Mouse (Mus musculus) kidney, embryonic 14.5 days (tissue): ENCODE measurements at regions not wholly inside any gene's neighbourhood (a gene's known extent, or its start where the extent isn't known, plus 50 kb on each side); places are given as distances from the start of the nearest gene placed in this dataset.

Experiments
- ATAC-seq: fragments of 200-750 bp; cut with Nextera tagmentation; 2 replicates; pipeline ENCODE4 v1.8.0; 2017; ENCODE audit warnings: moderate number of reproducible peaks, mild to moderate bottlenecking, moderate TSS enrichment, moderate library complexity; ENCODE audit not compliant: low FRiP score, low TSS enrichment
- H3K27ac ChIP-seq: fragments of 300-500 bp; sonication (generic); 2 replicates; pipeline ENCODE4 v1.5.1; 2014; ENCODE audit warnings: low read depth, mild to moderate bottlenecking, low read length, moderate library complexity, mixed read lengths
- H3K27me3 ChIP-seq: fragments of 300-500 bp; sonication (generic); 2 replicates; pipeline ENCODE4 v1.6.1; 2014; ENCODE audit warnings: mild to moderate bottlenecking, low read length; ENCODE audit not compliant: control insufficient read depth, insufficient read depth
- H3K36me3 ChIP-seq: fragments of 300-500 bp; sonication (generic); 2 replicates; pipeline ENCODE4 v1.6.1; 2014; ENCODE audit warnings: low read length, mixed read lengths; ENCODE audit not compliant: control insufficient read depth, insufficient read depth
- H3K4me1 ChIP-seq: fragments of 300-500 bp; sonication (generic); 2 replicates; pipeline ENCODE4 v1.6.1; 2014; ENCODE audit warnings: low read length, mixed read lengths; ENCODE audit not compliant: control insufficient read depth, insufficient read depth
- H3K4me2 ChIP-seq: fragments of 300-500 bp; sonication (generic); replicated peaks from 2 replicates; pipeline ENCODE4 v1.6.1; 2014; ENCODE audit warnings: low read depth, mild to moderate bottlenecking, low read length
- H3K4me3 ChIP-seq: fragments of 300-500 bp; sonication (generic); 2 replicates; pipeline ENCODE4 v1.5.1; 2014; ENCODE audit warnings: mild to moderate bottlenecking, low read length
- H3K9ac ChIP-seq: fragments of 300-500 bp; sonication (generic); 2 replicates; pipeline ENCODE4 v1.6.1; 2014; ENCODE audit warnings: low read depth, mild to moderate bottlenecking, low read length, moderate library complexity
- H3K9me3 ChIP-seq: fragments of 300-500 bp; sonication (generic); 2 replicates; pipeline ENCODE4 v1.6.1; 2016; ENCODE audit warnings: low read length; ENCODE audit not compliant: control insufficient read depth
- WGBS: fragments of 180-500 bp; shearing (Covaris S2); extraction: QIAGEN DNeasy Blood & Tissue Kit; methylation state at CpG from one replicate; pipeline ENCODE4 v1.1.7; 2014; 5-methylcytosine and 5-hydroxymethylcytosine counted together

DNA sequence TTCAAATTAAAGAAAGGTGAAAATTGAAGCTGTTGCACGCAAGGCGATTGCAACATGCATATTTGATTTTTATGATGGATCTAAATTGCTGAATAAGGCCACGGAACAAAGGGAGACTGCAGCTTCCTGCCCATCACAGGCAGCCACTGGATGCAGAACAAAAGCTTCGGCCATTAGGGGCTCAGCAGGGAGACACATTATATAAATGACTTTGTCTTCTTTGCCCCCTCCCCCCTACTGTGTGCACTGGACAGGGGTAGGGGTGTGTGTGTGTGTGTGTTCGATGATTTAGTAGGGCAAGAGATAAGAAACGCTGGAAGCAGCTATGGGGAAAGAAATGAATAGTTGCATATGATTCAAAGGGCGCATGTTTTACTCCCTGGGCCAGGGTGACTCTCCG lies 481.2 kb upstream of the Pmfbp1 start:
- Histone ChIP-seq H3K9me3 (no peaks in the 10 kb centered on the region), H3K9ac (no peak overlapping the region), H3K4me2 (no peak overlapping the region), H3K4me3 (no peak overlapping the region), H3K4me1 (no peaks in the 10 kb centered on the region), H3K36me3 (no peaks in the 10 kb centered on the region), H3K27ac (no peak overlapping the region), H3K27me3 (no peaks in the 10 kb centered on the region)
- ATAC-seq: no peak
- WGBS: 47% methylated on average over 8 of the region's 8 CpGs

DNA sequence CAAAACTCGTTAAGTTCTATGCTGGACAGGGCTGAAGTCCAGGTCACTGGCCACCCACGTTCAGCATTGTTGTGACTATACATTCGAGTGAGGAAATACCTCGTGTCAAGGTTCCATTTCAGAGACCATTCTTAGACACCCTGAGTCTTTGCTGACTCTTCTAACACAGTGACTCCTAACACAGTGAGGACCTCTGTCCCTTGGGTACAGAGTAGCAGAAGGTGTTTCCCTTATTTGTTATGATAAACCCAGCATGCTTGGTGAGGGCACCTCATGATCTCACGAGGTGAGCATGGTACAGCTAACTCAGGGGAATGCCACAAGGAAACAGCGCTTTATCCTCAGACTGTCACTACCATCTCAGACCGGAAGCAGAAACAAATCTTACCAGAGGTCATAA lies 480.2 kb upstream of the Pmfbp1 start:
- Histone ChIP-seq H3K27ac (no peak overlapping the region), H3K4me1 (no peaks in the 10 kb centered on the region), H3K27me3 (no peaks in the 10 kb centered on the region), H3K36me3 (no peaks in the 10 kb centered on the region), H3K4me2 (no peak overlapping the region), H3K9me3 (no peaks in the 10 kb centered on the region), H3K9ac (no peak overlapping the region), H3K4me3 (no peak overlapping the region)
- ATAC-seq: no peak
- 58% methylated on average over 7 of the region's 7 CpGs for WGBS

DNA sequence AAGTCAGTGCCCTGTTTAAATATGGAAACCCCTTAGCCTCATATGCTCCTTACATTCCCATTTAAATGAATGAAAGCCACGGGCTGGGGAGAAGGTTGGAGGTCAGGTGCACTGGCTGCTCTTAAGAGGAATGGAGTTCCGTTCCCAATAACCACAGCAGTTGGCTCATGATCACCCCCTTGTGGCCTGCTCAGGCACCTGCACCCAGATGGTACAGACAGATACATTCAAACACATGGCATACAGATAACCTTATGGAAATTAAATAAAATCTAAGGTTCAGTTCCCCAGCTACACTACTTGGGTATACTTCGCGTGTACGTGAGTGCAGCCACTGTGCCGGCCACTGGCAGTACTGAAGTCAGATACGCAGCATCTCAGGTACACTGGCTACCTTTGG lies 479.1 kb upstream of the Pmfbp1 start:
- ATAC-seq: no peak
- Histone ChIP-seq H3K9ac (no peak overlapping the region), H3K9me3 (no peaks in the 10 kb centered on the region), H3K36me3 (no peaks in the 10 kb centered on the region), H3K4me2 (no peak overlapping the region), H3K27me3 (no peaks in the 10 kb centered on the region), H3K27ac (no peak overlapping the region), H3K4me3 (no peak overlapping the region), H3K4me1 (no peaks in the 10 kb centered on the region)
- WGBS: 71% methylated on average over 7 of the region's 7 CpGs

DNA sequence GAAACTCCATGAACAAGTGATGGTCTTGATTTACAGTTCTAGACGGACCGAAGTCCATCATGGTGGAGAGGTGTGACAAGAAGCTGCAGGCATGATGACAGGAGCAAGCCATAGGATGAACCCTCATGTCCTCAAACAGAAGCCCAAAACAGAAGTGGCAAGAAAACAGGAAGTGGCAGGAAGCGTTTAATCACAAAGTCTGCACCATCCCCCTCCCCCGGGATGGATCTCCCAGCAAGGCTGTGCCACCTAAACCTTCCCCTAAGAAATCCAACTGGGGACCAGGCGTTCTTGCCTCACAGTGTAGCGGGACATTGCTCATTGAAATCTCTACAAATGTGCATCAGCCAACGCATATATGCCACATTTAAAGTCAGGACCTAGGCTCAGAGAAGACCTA lies 474.3 kb upstream of the Pmfbp1 start:
- H3K4me3 ChIP-seq: no peak overlapping the region
- no peaks in the 10 kb centered on the region for H3K36me3 ChIP-seq
- H3K4me2 ChIP-seq: no peak overlapping the region
- H3K9me3 ChIP-seq: no peaks in the 10 kb centered on the region
- no peak overlapping the region for H3K9ac ChIP-seq
- no peaks in the 10 kb centered on the region for H3K27me3 ChIP-seq
- no peaks in the 10 kb centered on the region for H3K4me1 ChIP-seq
- no peak for ATAC-seq
- no peak overlapping the region for H3K27ac ChIP-seq
- 78% methylated on average over 7 of the region's 7 CpGs for WGBS

DNA sequence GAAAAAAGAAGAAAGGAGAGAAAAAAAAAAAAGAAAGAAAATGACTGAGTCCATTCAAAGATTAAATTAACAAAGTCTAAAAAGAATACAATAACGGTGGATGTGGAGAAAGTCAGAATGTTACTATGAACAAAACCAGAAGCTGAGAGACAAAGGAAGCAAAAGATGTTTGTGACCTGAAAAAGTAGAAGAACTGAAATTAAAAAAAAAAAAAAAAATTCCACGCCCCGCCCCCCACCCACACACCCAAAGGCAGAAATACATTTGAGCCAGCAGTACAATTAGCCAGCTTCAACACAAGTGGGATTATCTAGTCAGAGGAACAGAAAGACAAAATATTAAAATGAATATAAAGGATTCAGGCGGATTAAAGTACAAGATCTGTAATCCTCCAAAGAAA lies 473.7 kb upstream of the Pmfbp1 start:
- Histone ChIP-seq H3K4me2 (no peak overlapping the region), H3K4me1 (no peaks in the 10 kb centered on the region), H3K9ac (no peak overlapping the region), H3K9me3 (no peaks in the 10 kb centered on the region), H3K36me3 (no peaks in the 10 kb centered on the region), H3K4me3 (no peak overlapping the region), H3K27me3 (no peaks in the 10 kb centered on the region), H3K27ac (no peak overlapping the region)
- ATAC-seq: no peak
- 91% methylated on average over 4 of the region's 4 CpGs for WGBS

DNA sequence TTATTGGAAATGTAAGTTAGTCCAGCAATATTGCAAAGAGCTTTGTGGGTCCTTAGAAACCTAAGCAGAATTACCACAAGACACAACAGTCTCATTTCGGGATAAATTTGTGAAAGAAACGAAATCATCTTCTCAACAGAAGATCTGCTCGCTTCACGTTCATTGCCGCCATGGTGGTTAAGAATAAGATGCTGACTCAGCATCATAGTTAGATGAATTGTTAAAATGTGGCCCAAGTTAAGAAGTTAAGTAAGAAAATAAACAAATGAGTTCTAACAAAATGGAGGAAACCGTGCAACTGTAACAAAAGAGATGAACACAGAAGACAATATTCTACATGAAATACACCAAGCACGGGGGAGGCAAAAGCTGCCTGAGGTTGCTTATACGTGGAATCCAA lies 465.9 kb upstream of the Pmfbp1 start:
- Histone ChIP-seq H3K36me3 (no peaks in the 10 kb centered on the region), H3K9me3 (no peaks in the 10 kb centered on the region), H3K27ac (no peak overlapping the region), H3K4me1 (no peaks in the 10 kb centered on the region), H3K4me2 (no peak overlapping the region), H3K27me3 (no peaks in the 10 kb centered on the region), H3K9ac (no peak overlapping the region), H3K4me3 (no peak overlapping the region)
- ATAC-seq: no peak
- 90% methylated on average over 8 of the region's 8 CpGs for whole genome bisulfite sequencing

DNA sequence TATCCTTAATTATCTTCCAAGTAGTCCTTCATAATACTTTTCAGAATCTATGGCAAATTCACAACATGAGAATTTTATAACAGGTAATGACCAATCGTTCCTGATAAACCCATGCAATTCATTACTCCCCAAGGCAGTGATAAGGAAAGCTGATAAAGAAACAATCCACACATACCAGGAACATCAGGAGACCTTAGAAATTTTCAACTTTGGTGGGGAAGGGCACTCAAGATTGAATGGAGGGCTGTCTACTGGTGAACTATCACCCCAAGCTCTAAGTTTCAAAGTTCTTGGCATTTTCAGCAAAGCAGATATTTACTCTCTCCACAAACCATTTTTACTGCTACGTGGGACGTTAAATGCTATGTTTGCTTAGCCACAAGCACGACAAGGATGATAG lies 440.2 kb upstream of the Pmfbp1 start:
- H3K9me3 ChIP-seq: peaks cover 7% of the 10 kb centered on the region
- H3K36me3 ChIP-seq: no peaks in the 10 kb centered on the region
- WGBS: 60% methylated on average over 4 of the region's 4 CpGs
- H3K4me2 ChIP-seq: no peak overlapping the region
- no peaks in the 10 kb centered on the region for H3K4me1 ChIP-seq
- H3K9ac ChIP-seq: no peak overlapping the region
- H3K4me3 ChIP-seq: no peak overlapping the region
- no peaks in the 10 kb centered on the region for H3K27me3 ChIP-seq
- ATAC-seq: no peak
- H3K27ac ChIP-seq: no peak overlapping the region

DNA sequence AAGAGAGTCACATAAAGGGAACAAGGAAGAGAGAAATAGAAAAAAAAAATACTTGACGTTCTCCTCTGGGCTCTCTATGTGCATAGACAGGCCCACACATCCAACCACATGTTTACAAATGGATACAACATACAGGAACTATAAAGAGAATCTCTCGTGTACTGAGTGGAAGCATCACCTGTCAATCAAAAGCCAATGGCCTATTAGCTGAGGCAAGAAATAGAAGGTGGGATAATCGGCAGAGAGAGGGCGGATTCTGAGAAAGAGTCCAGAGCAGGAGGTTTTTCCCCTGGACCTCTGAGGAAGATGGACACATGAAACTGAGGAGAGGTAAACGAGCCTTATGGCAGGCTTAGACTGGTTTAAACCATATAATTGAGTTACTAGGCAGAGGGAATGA lies 434.7 kb upstream of the Pmfbp1 start:
- 0 out of 2 replicates have a peak, but pooled peaks have one; percentile 20 for ATAC-seq
- Histone ChIP-seq H3K36me3 (no peaks in the 10 kb centered on the region), H3K27ac (no peak overlapping the region), H3K4me3 (no peak overlapping the region), H3K27me3 (no peaks in the 10 kb centered on the region), H3K9ac (no peak overlapping the region), H3K9me3 (no peaks in the 10 kb centered on the region), H3K4me2 (no peak overlapping the region), H3K4me1 (no peaks in the 10 kb centered on the region)
- WGBS: 76% methylated on average over 5 of the region's 5 CpGs

DNA sequence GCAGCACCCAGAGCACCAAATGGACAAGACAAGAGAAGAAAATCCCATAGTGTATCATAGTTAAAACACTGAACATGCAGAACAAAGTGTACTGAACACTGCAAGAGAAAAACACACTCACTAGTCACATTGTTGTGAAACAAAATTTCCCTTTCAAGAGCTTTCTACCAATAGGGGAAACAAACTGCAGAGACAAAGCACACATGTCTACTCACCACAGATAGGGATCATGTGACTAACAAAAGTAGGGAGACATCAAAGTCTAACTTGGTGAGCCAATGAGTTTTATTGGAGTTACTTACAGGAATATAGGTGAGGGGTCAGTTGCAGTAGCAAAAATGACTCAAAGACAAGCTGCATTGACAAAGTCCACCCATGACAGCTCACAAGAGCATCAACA lies 431.5 kb upstream of the Pmfbp1 start:
- Histone ChIP-seq H3K4me1 (no peaks in the 10 kb centered on the region), H3K4me3 (no peak overlapping the region), H3K36me3 (no peaks in the 10 kb centered on the region), H3K4me2 (no peak overlapping the region), H3K27me3 (no peaks in the 10 kb centered on the region), H3K9ac (no peak overlapping the region), H3K9me3 (peaks cover 3% of the 10 kb centered on the region; the same call in 1 of the 2 replicates), H3K27ac (no peak overlapping the region)
- no peak for ATAC-seq

DNA sequence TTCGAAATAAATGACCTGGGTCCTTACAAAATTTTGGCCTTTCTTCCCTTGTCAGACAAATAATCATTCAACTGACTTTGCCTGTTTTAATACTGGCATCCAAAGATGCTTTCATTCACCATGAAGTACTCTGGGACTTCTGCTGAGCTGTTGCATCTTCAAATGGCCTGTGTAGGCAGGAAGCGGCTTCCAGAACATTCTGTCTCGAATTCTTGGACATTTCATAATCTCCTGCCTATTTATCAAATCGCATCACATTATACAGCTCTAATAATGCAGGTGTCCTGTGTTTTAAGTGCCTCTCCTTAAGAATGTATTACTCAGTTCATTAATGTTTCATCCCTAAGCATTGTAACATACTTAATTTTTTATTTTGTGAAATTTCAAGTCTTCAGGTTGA lies 420.1 kb upstream of the Pmfbp1 start:
- 93% methylated on average over 4 of the region's 4 CpGs for WGBS
- Histone ChIP-seq H3K4me2 (no peak overlapping the region), H3K27ac (no peak overlapping the region)

More for the DNA sequence above, 420.1 kb upstream of the Pmfbp1 start:
- Histone ChIP-seq H3K36me3 (no peaks in the 10 kb centered on the region), H3K4me3 (no peak overlapping the region), H3K27me3 (no peaks in the 10 kb centered on the region), H3K9me3 (no peaks in the 10 kb centered on the region; the same call in 1 of the 2 replicates), H3K4me1 (0 out of 2 replicates have a peak, but pooled peaks cover 3% of the 10 kb centered on the region), H3K9ac (no peak overlapping the region)
- no peak for ATAC-seq
